Mouse (Mus musculus) thymus, postnatal 10 days (tissue): ENCODE data around the gene Midn.
"Not testable (repeated sequence)": the region's sequence is repeated elsewhere in the genome, so short reads cannot be mapped to it uniquely, and the experiment has no call there.

Experiments used
- DNase-seq, 2 experiments: peaks; one replicate each; pipeline ENCODE4 v3.0.0; 2021; ENCODE audit warnings: low spot score in 2 of 2

Gene Midn

GRCm38 (mm10) chr10:80157141-80157929 lies 9.3 kb downstream of the Midn start:
- no peak for DNase-seq

DNA sequence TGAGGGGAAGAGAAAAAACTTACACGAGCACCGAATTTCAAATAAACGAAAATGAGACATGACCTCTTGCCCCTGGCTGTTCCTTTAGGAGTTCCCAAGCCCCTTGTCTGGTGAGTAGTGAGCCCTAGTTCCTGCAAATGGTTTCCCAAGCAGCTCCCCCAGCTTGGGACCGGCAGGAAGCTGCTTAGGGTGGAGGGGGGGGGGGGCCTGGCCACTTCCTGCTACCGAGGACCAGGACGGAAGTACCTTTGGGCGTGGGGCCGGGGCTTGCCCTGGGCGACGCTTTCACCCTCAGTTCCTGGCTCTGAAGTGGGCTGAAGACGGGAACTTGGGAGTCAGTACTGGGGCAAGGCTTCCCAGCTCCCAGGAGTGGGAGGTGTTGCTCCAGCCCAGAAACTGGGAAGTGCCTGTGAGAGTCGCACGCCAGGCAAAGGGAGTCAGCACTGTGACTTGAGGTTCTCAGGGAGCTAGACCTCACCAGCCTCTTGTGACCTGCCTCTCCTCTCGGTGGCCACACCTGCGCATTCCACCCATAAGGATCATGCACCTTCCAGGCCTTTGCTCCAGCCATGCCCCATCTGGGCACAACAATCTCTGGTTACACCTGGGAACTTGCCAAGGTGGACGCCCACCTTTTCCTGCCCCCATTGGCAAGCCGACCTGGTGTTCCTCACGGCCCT lies 10.4 kb downstream of the Midn start:
- peak; percentile 65 to 66 for DNase-seq

DNA sequence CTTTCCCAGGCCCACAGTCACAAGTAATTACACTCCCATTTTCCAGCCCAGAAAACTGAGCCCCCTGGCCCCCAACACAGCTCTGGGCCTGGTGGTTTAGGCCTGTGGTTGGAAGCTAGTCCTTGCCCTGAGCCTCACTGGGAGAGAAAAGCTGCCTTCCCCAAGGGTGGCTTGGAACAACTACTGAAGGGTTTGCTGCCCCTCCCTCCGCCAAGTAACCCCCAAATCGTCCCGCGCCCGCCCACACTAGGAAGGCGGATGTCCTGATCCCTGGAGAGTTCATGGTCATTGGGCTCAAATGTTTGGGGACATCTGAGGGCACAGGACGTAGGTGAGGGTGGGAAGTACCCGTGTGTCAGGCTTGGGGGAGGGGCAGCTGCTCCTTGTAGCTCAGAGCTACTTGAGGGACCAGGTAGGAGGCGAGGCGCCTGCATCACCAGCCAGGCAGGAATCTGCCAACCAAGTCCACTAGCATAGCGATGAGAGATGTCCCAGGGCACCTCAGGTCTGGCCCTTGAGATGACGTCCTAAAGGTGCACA lies 11.0 kb downstream of the Midn start:
- peak in 1 of 2 experiments; percentile 67 for DNase-seq

GRCm38 (mm10) chr10:80159561-80160454 lies 11.7 kb downstream of the Midn start:
- peak; percentile 99 to 100 for DNase-seq

GRCm38 (mm10) chr10:80160455-80161371 lies 12.6 kb downstream of the Midn start:
- no peak for DNase-seq

- peak in 1 of 2 experiments; percentile 36 for DNase-seq
Observed at GRCm38 (mm10) chr10:80161522-80162242, 13.6 kb downstream of the Midn start.

- DNase-seq, result no peak
Observed at GRCm38 (mm10) chr10:80162243-80162608, 14.2 kb downstream of the Midn start.

DNA sequence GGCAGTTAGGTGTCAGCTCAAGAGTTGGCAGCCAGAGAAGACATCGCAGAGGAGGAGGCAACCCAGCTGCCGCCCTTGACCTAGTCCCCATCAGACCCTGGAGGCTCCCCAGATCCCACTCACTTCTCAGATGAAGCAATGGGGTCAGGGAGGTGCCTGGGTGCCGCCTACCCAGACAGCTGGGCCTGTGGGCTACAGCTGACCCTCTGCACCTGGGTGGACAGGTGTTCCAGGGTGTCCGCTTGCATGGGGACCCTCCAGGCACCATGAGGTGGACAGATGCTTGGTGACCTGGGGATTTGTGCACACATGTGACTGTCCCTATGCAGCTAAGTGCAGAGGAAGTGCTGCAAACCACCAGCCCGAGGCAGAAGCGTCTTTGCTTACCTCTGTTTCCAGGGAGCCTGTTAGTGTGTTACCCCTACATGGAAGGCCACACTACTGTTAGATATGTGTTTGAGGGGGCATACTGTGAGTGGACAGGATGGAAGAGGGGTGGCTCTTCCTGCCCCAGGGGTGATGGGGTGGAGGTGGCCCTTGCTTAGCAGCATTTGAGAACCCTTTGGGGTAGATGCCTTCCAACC lies 14.7 kb downstream of the Midn start:
- no peak for DNase-seq

DNA sequence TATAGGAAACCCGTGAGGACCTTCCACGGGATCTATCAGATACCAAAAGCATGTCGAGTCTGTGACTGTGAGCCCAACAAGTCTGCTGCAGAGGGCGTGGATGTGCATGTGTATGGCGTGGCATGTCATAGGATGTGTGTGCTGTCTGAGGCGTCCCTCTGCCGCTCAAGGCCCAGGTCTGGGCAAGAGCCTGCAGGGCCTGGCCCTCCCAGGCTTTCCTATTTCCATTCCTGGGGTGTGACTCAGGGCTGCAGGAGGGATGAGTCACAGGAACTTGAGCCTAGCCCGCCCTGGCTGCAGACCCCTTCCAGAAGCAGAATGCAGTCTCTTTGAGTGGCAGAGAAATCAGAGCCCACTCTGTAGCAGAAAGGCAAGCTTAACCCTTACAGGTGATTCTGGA lies 15.6 kb downstream of the Midn start:
- DNase-seq, result no peak

GRCm38 (mm10) chr10:80164161-80164997 lies 16.3 kb downstream of the Midn start:
- no peak for DNase-seq

DNA sequence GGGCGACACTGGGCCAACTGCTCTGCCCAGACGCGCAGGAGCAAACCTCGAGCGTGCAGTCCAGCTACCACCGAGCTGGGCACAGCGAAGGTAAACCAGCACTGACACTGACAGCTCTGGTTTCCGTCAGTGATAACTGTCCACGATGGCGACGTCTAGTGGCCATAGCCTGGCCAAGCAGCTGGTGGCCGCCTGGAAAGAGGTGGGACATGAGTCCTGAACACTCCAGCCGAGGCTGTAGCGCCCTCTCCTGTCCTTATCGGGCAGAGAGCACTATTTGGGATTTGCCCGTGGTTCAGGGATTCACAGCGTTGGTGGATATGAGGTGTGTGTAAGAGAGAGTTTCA lies 16.9 kb downstream of the Midn start:
- peak; percentile 83 to 85 for DNase-seq

- DNase-seq, result no peak
Observed at GRCm38 (mm10) chr10:80165392-80166128, 17.5 kb downstream of the Midn start, which contains the start of gene Cirbp. Gene Cirbp, plus strand, starts transcription at chr10:80165985.

- not testable (repeated sequence) for DNase-seq
Observed at GRCm38 (mm10) chr10:80166136-80166535, 18.1 kb downstream of the Midn start.

DNA sequence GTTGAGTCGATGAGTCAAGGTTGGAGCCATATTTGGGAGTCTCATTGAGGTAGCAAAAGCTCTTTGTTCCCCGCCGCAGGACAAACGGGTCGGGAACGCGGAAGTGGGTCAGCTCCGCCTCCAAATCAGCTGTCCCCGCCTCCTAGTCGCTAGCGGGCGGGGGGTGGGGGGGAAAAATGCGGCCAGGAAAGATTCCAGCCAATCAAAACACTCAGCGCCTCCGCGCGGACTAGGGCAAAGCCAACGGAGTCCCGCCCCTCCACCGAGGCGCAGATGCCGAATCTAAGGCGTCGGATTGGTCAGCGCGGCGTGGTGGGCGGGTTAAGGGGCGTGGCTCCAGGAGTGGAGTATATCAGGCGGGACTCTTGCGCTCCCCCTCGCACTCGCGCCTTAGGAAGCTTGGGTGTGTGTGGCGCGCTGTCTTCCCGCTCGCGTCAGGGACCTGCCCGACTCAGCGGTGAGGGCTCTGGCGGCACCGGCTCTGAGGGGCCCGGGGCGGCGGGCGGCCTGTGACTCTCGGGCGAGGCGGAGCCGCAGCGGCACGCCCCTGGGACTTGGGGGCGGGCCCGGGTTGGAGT lies 19.5 kb downstream of the Midn start:
- DNase-seq, result peak; percentile 98 to 99

GRCm38 (mm10) chr10:80168038-80168661 lies 20.1 kb downstream of the Midn start:
- DNase-seq, result peak; percentile 80 to 87

GRCm38 (mm10) chr10:80169070-80169469 lies 21.0 kb downstream of the Midn start:
- no peak for DNase-seq

DNA sequence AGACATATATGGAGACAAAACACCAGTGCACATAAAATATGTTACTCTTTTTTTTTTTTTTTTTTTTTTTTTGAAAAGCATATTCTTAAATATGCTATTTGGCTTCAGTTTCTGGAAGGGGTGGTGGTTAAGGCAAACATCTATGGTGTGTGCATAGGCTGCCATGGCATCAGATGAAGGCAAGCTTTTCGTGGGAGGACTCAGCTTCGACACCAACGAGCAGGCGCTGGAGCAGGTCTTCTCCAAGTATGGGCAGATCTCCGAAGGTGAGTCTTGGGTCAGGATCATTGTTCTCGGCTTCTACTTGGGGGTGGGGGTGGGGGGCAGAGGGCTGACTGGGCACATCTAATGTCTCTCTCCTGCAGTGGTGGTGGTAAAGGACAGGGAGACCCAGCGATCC lies 21.6 kb downstream of the Midn start:
- no peak for DNase-seq
